In genomic region chr13:21830344-21830743, GRCm38 (mm10) we compare ENCODE assay signal across 13 mouse cellular contexts. TPM values are rescaled to one million over a fixed set of nuclear protein-coding genes. Genes with fewer than 3 reads are reported as not detected.
A peak's percentile ranks its signal among the peaks of the same experiment; 100 is the strongest.
DNase-seq lines count a peak whose midpoint lies in the region; ATAC-seq and TF ChIP-seq lines count a peak whose summit lies in the region.
"Had no signal": no experiment of that assay in that cellular context is flagged by ENCODE, and none has a peak within 500 bp of the region (broad histone marks: within the 10 kb centered on the region; RNA-seq: fewer than 3 reads in every experiment).

No protein-coding gene starts in this region.

- no peak for TF ChIP-seq POLR2A in MEL (IDR thresholded peaks at IDR 0.05; ENCODE audit: control insufficient read depth in 1 of 2, insufficient read depth in 1 of 2, low read depth in 1 of 2, low read length in 2 of 2, poor library complexity in 1 of 2)

- no peaks in the 10 kb centered on the region for H3K36me3 ChIP-seq in kidney, embryonic 16.5 days (ENCODE audit: insufficient read depth, low read length)
- H3K36me3 ChIP-seq in E14TG2a.4 (ENCODE audit: insufficient read depth, low read length) = no peaks in the 10 kb centered on the region
- peaks cover 0 to 2% of the 10 kb centered on the region in 2 experiments; a peak in 2 of 4 replicates for H3K36me3 ChIP-seq in MEL (ENCODE audit: control insufficient read depth in 1 of 2, insufficient read depth in 2 of 2, low read length in 2 of 2)
- H3K36me3 ChIP-seq in limb, embryonic 13.5 days = no peaks in the 10 kb centered on the region
- no peaks in the 10 kb centered on the region for H3K36me3 ChIP-seq in intestine, embryonic 16.5 days (ENCODE audit: control insufficient read depth, insufficient read depth, low read length)
- H3K36me3 ChIP-seq: neural tube, embryonic 13.5 days had no signal

- WGBS in kidney, embryonic 16.5 days = 91% methylated on average over 10 of the region's 10 CpGs
- 84% methylated on average over 10 of the region's 10 CpGs for WGBS in limb, embryonic 13.5 days
- 89% methylated on average over 10 of the region's 10 CpGs for WGBS in intestine, embryonic 16.5 days

- H3K27ac ChIP-seq in kidney, embryonic 16.5 days (ENCODE audit: low read length) = 0 out of 2 replicates have a peak overlapping the region, but pooled peaks have one; percentile 8
- H3K27ac ChIP-seq in MEL (ENCODE audit: control insufficient read depth, low read depth, low read length) = peak overlapping the region; percentile 45
- peak overlapping the region; percentile 52; the same call in 1 of the 2 replicates for H3K27ac ChIP-seq in limb, embryonic 13.5 days
- no peak overlapping the region for H3K27ac ChIP-seq in intestine, embryonic 16.5 days (ENCODE audit: low read length)
- H3K27ac ChIP-seq: neural tube, embryonic 13.5 days had no signal

- no peaks in the 10 kb centered on the region for H3K4me1 ChIP-seq in kidney, embryonic 16.5 days (ENCODE audit: insufficient read depth, low read length)
- H3K4me1 ChIP-seq in E14TG2a.4 (replicated peaks; ENCODE audit: low read depth, low read length) (peaks cover 47% of the 10 kb centered on the region), MEL (ENCODE audit: control insufficient read depth in 1 of 2, insufficient read depth in 2 of 2, low read length in 2 of 2) (peaks cover 0 to 5% of the 10 kb centered on the region in 2 experiments; a peak in 2 of 4 replicates)
- H3K4me1 ChIP-seq in limb, embryonic 13.5 days = no peaks in the 10 kb centered on the region
- no peaks in the 10 kb centered on the region for H3K4me1 ChIP-seq in intestine, embryonic 16.5 days (ENCODE audit: control insufficient read depth, insufficient read depth, low read length)
- H3K4me1 ChIP-seq: neural tube, embryonic 13.5 days had no signal

- TF ChIP-seq EP300 in MEL (IDR thresholded peaks at IDR 0.05; ENCODE audit: low read depth in 1 of 2, low read length in 2 of 2) = no peak

- ATAC-seq in kidney, embryonic 16.5 days (ENCODE audit: low FRiP score, low TSS enrichment) = no peak
- no peak for ATAC-seq in limb, embryonic 13.5 days (ENCODE audit: low FRiP score, low read depth)
- no peak for ATAC-seq in intestine, embryonic 16.5 days

- no peaks in the 10 kb centered on the region for H3K27me3 ChIP-seq in kidney, embryonic 16.5 days (ENCODE audit: insufficient read depth, low read length)
- H3K27me3 ChIP-seq in E14TG2a.4 (ENCODE audit: insufficient read depth, low read length) (no peaks in the 10 kb centered on the region), MEL (ENCODE audit: control insufficient read depth in 1 of 2, insufficient read depth in 2 of 2, low read length in 2 of 2) (no peaks in the 10 kb centered on the region)
- no peaks in the 10 kb centered on the region for H3K27me3 ChIP-seq in limb, embryonic 13.5 days
- H3K27me3 ChIP-seq in intestine, embryonic 16.5 days (replicated peaks; ENCODE audit: control insufficient read depth, insufficient read depth, low read length) = no peaks in the 10 kb centered on the region
- H3K27me3 ChIP-seq: neural tube, embryonic 13.5 days had no signal

- no peak for TF ChIP-seq RAD21 in MEL (IDR thresholded peaks at IDR 0.05; ENCODE audit: low read depth, low read length)

- H3K79me2 ChIP-seq in MEL (ENCODE audit: control insufficient read depth, insufficient read depth, low read length, poor library complexity) = no peaks in the 10 kb centered on the region

- DNase-seq in kidney, adult 11 months = no peak
- DNase-seq in MEL (ENCODE audit: low read depth, low spot score) = peak; percentile 43
- DNase-seq in adrenal gland, adult 2 months = no peak
- DNase-seq: adrenal gland, postnatal 36 days; cerebellum, adult 8-10 months; kidney, adult 2 months; lung, postnatal 36 days had no signal

- no peaks in the 10 kb centered on the region for H3K9me3 ChIP-seq in kidney, embryonic 16.5 days (ENCODE audit: low read length)
- H3K9me3 ChIP-seq in E14TG2a.4 (ENCODE audit: low read length) (no peaks in the 10 kb centered on the region), MEL (replicated peaks; ENCODE audit: insufficient read depth, low read length) (no peaks in the 10 kb centered on the region)
- H3K9me3 ChIP-seq in limb, embryonic 13.5 days = no peaks in the 10 kb centered on the region
- no peaks in the 10 kb centered on the region for H3K9me3 ChIP-seq in intestine, embryonic 16.5 days (ENCODE audit: control insufficient read depth, low read length)
- H3K9me3 ChIP-seq: neural tube, embryonic 13.5 days had no signal

- H3K4me3 ChIP-seq in kidney, embryonic 16.5 days (ENCODE audit: low read length) = no peak overlapping the region
- H3K4me3 ChIP-seq in E14TG2a.4 (replicated peaks; ENCODE audit: low read length) = 0 out of 2 replicates have a peak overlapping the region, but pooled peaks have one; percentile 3
- H3K4me3 ChIP-seq in MEL (ENCODE audit: control insufficient read depth in 1 of 2, insufficient read depth in 1 of 2, low read depth in 2 of 2, low read length in 2 of 2) = peak overlapping the region in 1 of 2 experiments; percentile 21; a peak in 2 of 4 replicates
- no peak overlapping the region for H3K4me3 ChIP-seq in limb, embryonic 13.5 days
- H3K4me3 ChIP-seq in intestine, embryonic 16.5 days (ENCODE audit: low read length) = no peak overlapping the region
- H3K4me3 ChIP-seq: neural tube, embryonic 13.5 days had no signal

- TF ChIP-seq CTCF in E14TG2a.4 (conservative IDR thresholded peaks at IDR 0.05; ENCODE audit: low read length) (no peak), MEL (IDR thresholded peaks at IDR 0.05 in 2 of 3, conservative IDR thresholded peaks at IDR 0.05 in 1 of 3; ENCODE audit: control insufficient read depth in 1 of 3, insufficient read depth in 1 of 3, low read depth in 2 of 3, low read length in 3 of 3, poor library complexity in 1 of 3, severe bottlenecking in 1 of 3) (no peak)

- H3K9ac ChIP-seq in kidney, embryonic 16.5 days (replicated peaks; ENCODE audit: low read length) = no peak overlapping the region
- H3K9ac ChIP-seq in MEL (ENCODE audit: control insufficient read depth, low read depth, low read length, poor library complexity, severe bottlenecking) = peak overlapping the region; percentile 60
- no peak overlapping the region for H3K9ac ChIP-seq in limb, embryonic 13.5 days
- H3K9ac ChIP-seq in intestine, embryonic 16.5 days (ENCODE audit: low read depth, low read length) = no peak overlapping the region
- H3K9ac ChIP-seq: neural tube, embryonic 13.5 days had no signal

- H3K4me2 ChIP-seq in kidney, embryonic 16.5 days (replicated peaks; ENCODE audit: low read depth, low read length) = no peak overlapping the region
- peak overlapping the region; percentile 25; the same call in 1 of the 2 replicates for H3K4me2 ChIP-seq in limb, embryonic 13.5 days (replicated peaks)
- H3K4me2 ChIP-seq in intestine, embryonic 16.5 days (ENCODE audit: low read depth, low read length) = no peak overlapping the region
- H3K4me2 ChIP-seq: neural tube, embryonic 13.5 days had no signal

RNA-seq across cellular contexts. Expression of gene Hist1h4n, which starts 1.7 kb away (rescaled TPM):
- polyA plus RNA-seq in kidney, embryonic 16.5 days (2015; fragmentation: Nextera tagmentation; extraction: Ambion mirVana) = 13.6 and 14.5 TPM in 2 replicates
- total RNA-seq in MEL (2012; rRNA removed) = 9,853 and 10,418 TPM in 2 replicates
- polyA plus RNA-seq in MEL (2012; ENCODE audit: insufficient read depth in 1 of 2, insufficient read length in 2 of 2, low read depth in 1 of 2, low replicate concordance in 2 of 2, missing spikeins in 1 of 2) = 1 to 10 TPM in 1 of 2 experiments, not detected in 1; 9.0 TPM
- 20.5 and 21.8 TPM in 2 replicates for polyA plus RNA-seq in limb, embryonic 13.5 days (2015; fragmentation: Nextera tagmentation; extraction: Ambion mirVana)
- 10 to 100 TPM; 22.2 to 52.8 TPM for total RNA-seq in adrenal gland, adult 2 months (2021)
- polyA plus RNA-seq in adrenal gland, adult 2 months (2012; rRNA removed) = 4.1 and 6.6 TPM in 2 replicates
- polyA plus RNA-seq in intestine, embryonic 16.5 days (2015; fragmentation: Nextera tagmentation; extraction: Ambion mirVana) = 5.7 and 9.6 TPM in 2 replicates

RNA-seq across cellular contexts. Expression of gene Hist1h2ap, which starts 3.0 kb away (rescaled TPM):
- polyA plus RNA-seq in kidney, embryonic 16.5 days (2015; fragmentation: Nextera tagmentation; extraction: Ambion mirVana) = 2,785 and 3,191 TPM in 2 replicates
- 3,706 and 4,747 TPM in 2 replicates for total RNA-seq in MEL (2012; rRNA removed)
- 100 to 1,000 TPM in 1 of 2 experiments, not detected in 1; 727 TPM for polyA plus RNA-seq in MEL (2012; ENCODE audit: insufficient read depth in 1 of 2, insufficient read length in 2 of 2, low read depth in 1 of 2, low replicate concordance in 2 of 2, missing spikeins in 1 of 2)
- polyA plus RNA-seq in limb, embryonic 13.5 days (2015; fragmentation: Nextera tagmentation; extraction: Ambion mirVana) = 3,649 and 3,737 TPM in 2 replicates
- total RNA-seq in adrenal gland, adult 2 months (2021) = 10 to 100 TPM; 24.8 to 29.8 TPM
- polyA plus RNA-seq in adrenal gland, adult 2 months (2012; rRNA removed) = 126 and 141 TPM in 2 replicates
- polyA plus RNA-seq in intestine, embryonic 16.5 days (2015; fragmentation: Nextera tagmentation; extraction: Ambion mirVana) = 2,307 and 2,693 TPM in 2 replicates

RNA-seq across cellular contexts. Expression of gene Hist1h2br, which starts 3.2 kb away (rescaled TPM):
- 22.6 and 26.0 TPM in 2 replicates for polyA plus RNA-seq in kidney, embryonic 16.5 days (2015; fragmentation: Nextera tagmentation; extraction: Ambion mirVana)
- total RNA-seq in MEL (2012; rRNA removed) = 2,013 and 2,821 TPM in 2 replicates
- polyA plus RNA-seq in MEL (2012; ENCODE audit: insufficient read depth in 1 of 2, insufficient read length in 2 of 2, low read depth in 1 of 2, low replicate concordance in 2 of 2, missing spikeins in 1 of 2) = 1 to 10 TPM in 1 of 2 experiments, not detected in 1; 6.0 TPM
- polyA plus RNA-seq in limb, embryonic 13.5 days (2015; fragmentation: Nextera tagmentation; extraction: Ambion mirVana) = 34.8 and 36.3 TPM in 2 replicates
- 10 to 100 TPM; 36.5 to 55.8 TPM for total RNA-seq in adrenal gland, adult 2 months (2021)
- 12.6 and 15.9 TPM in 2 replicates for polyA plus RNA-seq in adrenal gland, adult 2 months (2012; rRNA removed)
- polyA plus RNA-seq in intestine, embryonic 16.5 days (2015; fragmentation: Nextera tagmentation; extraction: Ambion mirVana) = 15.5 and 19.5 TPM in 2 replicates

RNA-seq across cellular contexts. Expression of gene Hist1h4m, which starts 18.8 kb away (rescaled TPM):
- not detected in 2 replicates for polyA plus RNA-seq in kidney, embryonic 16.5 days (2015; fragmentation: Nextera tagmentation; extraction: Ambion mirVana)
- 28.0 and 49.2 TPM in 2 replicates for total RNA-seq in MEL (2012; rRNA removed)
- 10 to 100 TPM in 1 of 2 experiments, not detected in 1; 27.5 TPM for polyA plus RNA-seq in MEL (2012; ENCODE audit: insufficient read depth in 1 of 2, insufficient read length in 2 of 2, low read depth in 1 of 2, low replicate concordance in 2 of 2, missing spikeins in 1 of 2)
- polyA plus RNA-seq in limb, embryonic 13.5 days (2015; fragmentation: Nextera tagmentation; extraction: Ambion mirVana) = not detected in 2 replicates
- 100 to 1,000 TPM; 165 to 190 TPM for total RNA-seq in adrenal gland, adult 2 months (2021)
- 4.5 TPM in 1 of 2 replicates, not detected in the other for polyA plus RNA-seq in adrenal gland, adult 2 months (2012; rRNA removed)
- polyA plus RNA-seq in intestine, embryonic 16.5 days (2015; fragmentation: Nextera tagmentation; extraction: Ambion mirVana) = 1.0 TPM in 1 of 2 replicates, not detected in the other
- polyA plus RNA-seq: heart, embryonic 14.5 days; kidney, adult 2 months; neural tube, embryonic 13.5 days had no signal

RNA-seq across cellular contexts. Expression of gene Hist1h2ao, which starts 20.1 kb away (rescaled TPM):
- 2.1 TPM in 1 of 2 replicates, not detected in the other for polyA plus RNA-seq in kidney, embryonic 16.5 days (2015; fragmentation: Nextera tagmentation; extraction: Ambion mirVana)
- 1.6 TPM in 1 of 2 replicates, not detected in the other for total RNA-seq in MEL (2012; rRNA removed)
- polyA plus RNA-seq in MEL (2012; ENCODE audit: insufficient read depth in 1 of 2, insufficient read length in 2 of 2, low read depth in 1 of 2, low replicate concordance in 2 of 2, missing spikeins in 1 of 2) = 1,000 to 10,000 TPM in 1 of 2 experiments, not detected in 1; 1,152 TPM
- polyA plus RNA-seq in limb, embryonic 13.5 days (2015; fragmentation: Nextera tagmentation; extraction: Ambion mirVana) = not detected in 2 replicates
- 10 to 100 TPM; 16.1 to 19.4 TPM for total RNA-seq in adrenal gland, adult 2 months (2021)
- polyA plus RNA-seq in adrenal gland, adult 2 months (2012; rRNA removed) = not detected in 2 replicates
- not detected in 2 replicates for polyA plus RNA-seq in intestine, embryonic 16.5 days (2015; fragmentation: Nextera tagmentation; extraction: Ambion mirVana)
- polyA plus RNA-seq: heart, embryonic 14.5 days; kidney, adult 2 months; neural tube, embryonic 13.5 days had no signal
